In genomic region chr8:64847241-64847640, GRCm38 (mm10) we compare ENCODE assay signal across 13 mouse cellular contexts. TPM values are rescaled to one million over a fixed set of nuclear protein-coding genes. Genes with fewer than 3 reads are reported as not detected.
A peak's percentile ranks its signal among the peaks of the same experiment; 100 is the strongest.
DNase-seq lines count a peak whose midpoint lies in the region; ATAC-seq lines count a peak whose summit lies in the region.
"Had no signal": no experiment of that assay in that cellular context is flagged by ENCODE, and none has a peak within 500 bp of the region (broad histone marks: within the 10 kb centered on the region; RNA-seq: fewer than 3 reads in every experiment).

No protein-coding gene starts in this region.

- no peak for ATAC-seq in neural tube, embryonic 12.5 days (ENCODE audit: low FRiP score, low read depth)
- no peak for ATAC-seq in embryonic facial prominence, embryonic 13.5 days (ENCODE audit: insufficient number of reproducible peaks, insufficient read depth, low FRiP score, low TSS enrichment, low read depth)
- ATAC-seq in hindbrain, embryonic 16.5 days, result no peak
- ATAC-seq in neural tube, embryonic 15.5 days (ENCODE audit: low FRiP score), result no peak
- no peak for ATAC-seq in erythroid progenitor cell, adult 5-6 weeks (replicated peaks; ENCODE audit: low FRiP score, poor library complexity, severe bottlenecking)

- H3K4me2 ChIP-seq in neural tube, embryonic 12.5 days (replicated peaks), result peak overlapping the region; percentile 76
- 0 out of 2 replicates have a peak overlapping the region, but pooled peaks have one; percentile 88 for H3K4me2 ChIP-seq in embryonic facial prominence, embryonic 13.5 days
- H3K4me2 ChIP-seq in hindbrain, embryonic 16.5 days (ENCODE audit: low read length), result peak overlapping the region; percentile 78
- peak overlapping the region; percentile 78 for H3K4me2 ChIP-seq in neural tube, embryonic 15.5 days

- no peaks in the 10 kb centered on the region for H3K9me3 ChIP-seq in neural tube, embryonic 12.5 days
- H3K9me3 ChIP-seq in embryonic facial prominence, embryonic 13.5 days, result no peaks in the 10 kb centered on the region
- no peaks in the 10 kb centered on the region for H3K9me3 ChIP-seq in hindbrain, embryonic 16.5 days (ENCODE audit: control insufficient read depth, low read length)
- H3K9me3 ChIP-seq in neural tube, embryonic 15.5 days (replicated peaks), result no peaks in the 10 kb centered on the region
- H3K9me3 ChIP-seq: heart, embryonic 12.5 days had no signal

- no peaks in the 10 kb centered on the region for H3K27me3 ChIP-seq in neural tube, embryonic 12.5 days (replicated peaks)
- H3K27me3 ChIP-seq in embryonic facial prominence, embryonic 13.5 days, result no peaks in the 10 kb centered on the region
- no peaks in the 10 kb centered on the region for H3K27me3 ChIP-seq in hindbrain, embryonic 16.5 days (replicated peaks; ENCODE audit: control insufficient read depth, insufficient read depth, low read length)
- H3K27me3 ChIP-seq in neural tube, embryonic 15.5 days (replicated peaks), result no peaks in the 10 kb centered on the region
- H3K27me3 ChIP-seq: heart, embryonic 12.5 days had no signal

- no peak overlapping the region for H3K9ac ChIP-seq in neural tube, embryonic 12.5 days
- H3K9ac ChIP-seq in embryonic facial prominence, embryonic 13.5 days, result no peak overlapping the region
- H3K9ac ChIP-seq in hindbrain, embryonic 16.5 days (ENCODE audit: low read depth, low read length), result no peak overlapping the region; the same call in 1 of the 2 replicates
- 0 out of 2 replicates have a peak overlapping the region, but pooled peaks have one; percentile 11 for H3K9ac ChIP-seq in neural tube, embryonic 15.5 days (replicated peaks)
- H3K9ac ChIP-seq: heart, embryonic 12.5 days had no signal

- H3K27ac ChIP-seq in neural tube, embryonic 12.5 days, result no peak overlapping the region
- H3K27ac ChIP-seq in embryonic facial prominence, embryonic 13.5 days, result no peak overlapping the region
- no peak overlapping the region for H3K27ac ChIP-seq in hindbrain, embryonic 16.5 days (ENCODE audit: low read depth, low read length)
- H3K27ac ChIP-seq in neural tube, embryonic 15.5 days (replicated peaks), result no peak overlapping the region

- peaks cover 20% of the 10 kb centered on the region for H3K4me1 ChIP-seq in neural tube, embryonic 12.5 days
- peaks cover 21% of the 10 kb centered on the region for H3K4me1 ChIP-seq in embryonic facial prominence, embryonic 13.5 days
- peaks cover 14% of the 10 kb centered on the region for H3K4me1 ChIP-seq in hindbrain, embryonic 16.5 days (ENCODE audit: control insufficient read depth, insufficient read depth, low read depth, low read length)
- peaks cover 29% of the 10 kb centered on the region for H3K4me1 ChIP-seq in neural tube, embryonic 15.5 days

- DNase-seq in neural tube, embryonic 10.5 days (ENCODE audit: extremely low spot score, low spot score), result no peak
- no peak for DNase-seq in cerebellum, adult 9-10 months
- no peak for DNase-seq in right cerebral cortex, adult 2 months (ENCODE audit: low spot score in 2 of 2)
- DNase-seq: adrenal gland, adult 2 months; embryo, embryonic 11 days; lung, postnatal 10 days; right cerebral cortex, postnatal 4 days had no signal

- H3K4me3 ChIP-seq in neural tube, embryonic 12.5 days, result 0 out of 2 replicates have a peak overlapping the region, but pooled peaks have one; percentile 3
- H3K4me3 ChIP-seq in embryonic facial prominence, embryonic 13.5 days, result no peak overlapping the region
- H3K4me3 ChIP-seq in hindbrain, embryonic 16.5 days (ENCODE audit: low read length), result peak overlapping the region; percentile 84; the same call in 1 of the 2 replicates
- H3K4me3 ChIP-seq in neural tube, embryonic 15.5 days (replicated peaks), result peak overlapping the region; percentile 84
- H3K4me3 ChIP-seq: heart, embryonic 12.5 days had no signal

- 52% methylated on average over 2 of the region's 2 CpGs for WGBS in neural tube, embryonic 12.5 days
- WGBS in embryonic facial prominence, embryonic 13.5 days, result 44% methylated on average over 2 of the region's 2 CpGs
- WGBS in hindbrain, embryonic 16.5 days, result 53% methylated on average over 2 of the region's 2 CpGs
- WGBS in neural tube, embryonic 15.5 days, result 50% methylated on average over 2 of the region's 2 CpGs

- no peaks in the 10 kb centered on the region for H3K36me3 ChIP-seq in neural tube, embryonic 12.5 days
- H3K36me3 ChIP-seq in embryonic facial prominence, embryonic 13.5 days, result no peaks in the 10 kb centered on the region
- H3K36me3 ChIP-seq in hindbrain, embryonic 16.5 days (ENCODE audit: control insufficient read depth, insufficient read depth, low read length), result no peaks in the 10 kb centered on the region
- no peaks in the 10 kb centered on the region for H3K36me3 ChIP-seq in neural tube, embryonic 15.5 days
- H3K36me3 ChIP-seq: heart, embryonic 12.5 days had no signal

RNA-seq across cellular contexts. Expression of gene Klhl2, which starts 2.6 kb away (rescaled TPM):
- polyA plus RNA-seq in neural tube, embryonic 12.5 days (2016; fragmentation: Nextera tagmentation; extraction: Ambion mirVana), result 30.0 and 30.8 TPM in 2 replicates
- 5.0 and 11.8 TPM in 2 replicates for polyA plus RNA-seq in embryonic facial prominence, embryonic 13.5 days (2015; fragmentation: Nextera tagmentation; extraction: Ambion mirVana)
- polyA plus RNA-seq in hindbrain, embryonic 16.5 days (2015; fragmentation: Nextera tagmentation; extraction: Ambion mirVana), result 16.3 and 18.3 TPM in 2 replicates
- polyA plus RNA-seq in neural tube, embryonic 15.5 days (2015; fragmentation: Nextera tagmentation; extraction: Ambion mirVana), result 30.3 and 37.4 TPM in 2 replicates
- total RNA-seq in erythroid progenitor cell, adult 5-6 weeks (2015; ENCODE audit: low replicate concordance), result 1.4 and 4.6 TPM in 2 replicates
- 1.2 and 2.6 TPM in 2 replicates for total RNA-seq in erythroid progenitor cell, adult 5-6 weeks (2017; ENCODE audit: low replicate concordance)
